Mouse (Mus musculus): ENCODE data around the gene Cdhr1.

The Cdhr1 gene

DNA sequence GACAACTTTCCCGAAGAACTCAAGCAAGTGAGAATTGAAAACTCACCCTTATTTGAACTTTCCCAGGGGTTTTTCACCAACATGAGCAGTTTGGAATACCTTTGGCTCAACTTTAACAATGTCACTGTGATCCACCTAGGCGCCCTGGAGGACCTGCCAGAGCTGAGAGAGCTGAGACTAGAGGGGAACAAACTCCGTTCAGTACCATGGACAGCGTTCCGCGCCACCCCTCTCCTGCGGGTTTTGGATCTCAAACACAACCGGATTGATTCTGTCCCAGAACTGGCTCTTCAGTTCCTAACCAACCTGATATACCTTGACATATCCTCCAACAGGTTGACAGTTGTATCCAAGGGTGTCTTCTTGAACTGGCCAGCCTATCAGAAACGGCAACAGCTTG, 29.6 kb downstream of the Cdhr1 start:
- CTCF ChIA-PET: no interaction called here

DNA sequence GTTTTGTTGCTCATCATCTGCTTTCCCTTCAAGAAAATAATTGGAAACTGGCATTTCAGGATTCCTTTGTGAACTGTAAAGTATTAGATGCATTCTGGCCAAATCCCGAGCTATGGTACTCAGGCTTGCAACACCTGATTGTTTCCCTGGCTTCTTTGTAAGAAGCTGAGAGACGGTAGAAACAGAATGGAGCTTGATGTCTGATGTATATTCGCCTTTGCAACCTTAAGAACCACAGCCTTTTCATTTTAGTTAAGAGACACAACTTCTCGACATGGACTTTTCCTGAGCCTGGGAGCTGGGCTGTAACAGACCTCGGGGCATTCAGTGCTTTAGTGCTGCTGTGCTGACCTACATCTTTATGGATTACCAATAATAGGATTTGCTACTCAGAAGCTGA, 30.5 kb downstream of the Cdhr1 start, which contains the start of gene Lrit2:
TSS of gene Lrit2 (plus strand) at position 301 of the 400 bp plus-strand sequence.
- CTCF ChIA-PET: no interaction called here

DNA sequence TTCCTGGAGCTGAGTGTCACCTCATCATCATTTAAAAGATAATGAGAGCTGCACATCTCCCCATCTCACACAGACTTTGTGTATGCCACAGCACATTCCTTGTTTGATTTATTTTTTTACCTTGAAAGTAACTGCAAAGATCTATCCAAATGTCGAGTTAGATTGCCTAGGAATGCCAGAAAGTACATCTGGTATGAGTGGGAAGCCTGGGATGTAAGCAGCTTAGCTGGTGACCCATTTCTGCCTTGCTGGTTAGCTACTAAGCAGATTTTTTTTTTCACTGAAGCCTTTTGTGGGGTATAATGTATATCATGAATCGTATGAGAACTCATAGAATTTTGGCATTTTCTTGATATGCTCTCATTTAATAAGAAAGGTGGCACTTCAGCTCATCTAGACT, 31.5 kb downstream of the Cdhr1 start:
- CTCF ChIA-PET: no interaction called here

DNA sequence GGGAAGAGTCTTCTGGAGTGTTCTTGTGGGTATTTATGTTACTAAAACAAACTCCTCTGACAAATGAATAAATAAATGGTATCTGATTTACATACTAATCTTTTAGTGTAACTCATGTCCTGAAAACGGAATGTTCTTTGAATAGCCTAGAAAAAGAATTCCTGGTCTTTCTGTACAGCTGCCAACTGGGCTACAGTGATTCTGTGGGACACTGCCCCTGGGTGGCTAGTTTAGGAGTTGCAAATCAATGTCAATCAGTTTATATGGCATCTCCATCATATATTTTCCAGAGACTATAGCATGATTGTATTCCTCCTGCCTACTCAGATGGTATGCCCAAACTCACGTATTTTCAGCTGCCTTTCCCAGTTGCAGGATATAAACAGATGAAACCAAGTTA, 33.3 kb downstream of the Cdhr1 start:
- CTCF ChIA-PET: no interaction called here

DNA sequence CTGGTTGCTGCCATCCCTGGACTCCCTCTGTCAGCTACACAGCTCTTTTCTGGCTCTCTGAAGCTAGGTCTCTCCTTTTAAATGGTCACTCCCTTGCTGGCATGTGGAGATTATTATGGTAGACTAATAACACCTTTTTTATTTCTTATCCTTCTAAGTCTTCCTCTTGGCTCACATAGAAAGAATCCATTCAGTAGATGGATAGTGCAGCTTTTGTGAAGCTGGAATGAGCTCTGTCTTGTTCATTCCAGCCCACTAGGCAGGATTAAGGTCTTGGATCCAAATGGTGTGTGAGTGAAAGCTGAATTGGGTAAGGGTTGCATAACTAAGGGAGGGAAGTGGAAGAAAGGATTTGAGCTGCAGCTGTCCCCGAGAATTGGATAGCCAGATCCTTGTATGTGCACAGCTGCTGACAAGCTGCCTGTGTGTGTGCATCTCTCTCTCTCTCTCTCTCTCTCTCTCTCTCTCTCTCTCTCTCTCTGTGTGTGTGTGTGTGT, 49.2 kb downstream of the Cdhr1 start, which contains the start of gene Rgr:
TSS of gene Rgr (minus strand) at position 51 of the 497 bp plus-strand sequence.
- CTCF ChIA-PET: no interaction called here

DNA sequence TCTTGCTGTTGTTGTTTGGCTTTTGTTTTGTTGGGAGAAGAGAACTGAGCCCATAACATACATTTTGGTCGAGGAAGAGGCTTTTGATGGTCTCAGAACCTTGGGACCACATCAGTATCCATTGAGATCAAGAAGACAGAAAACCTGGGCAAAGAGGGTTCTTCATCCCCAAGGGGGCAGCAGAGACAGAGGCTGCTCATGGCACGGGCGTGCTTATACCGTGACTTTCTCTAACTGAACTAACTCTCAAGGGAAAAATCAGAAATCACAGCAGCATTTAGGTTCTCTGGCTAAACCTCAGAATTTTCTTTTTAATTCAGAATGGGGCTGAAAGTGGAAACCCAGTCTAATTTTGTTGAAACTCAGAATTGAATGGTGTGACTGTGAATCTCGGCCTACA, 63.7 kb downstream of the Cdhr1 start:
- CTCF ChIA-PET: interaction anchor here (1.2 kb wide), 1 partner anchor 170 kb away, joined by 4 read pairs; no protein-coding TSS in a partner anchor

DNA sequence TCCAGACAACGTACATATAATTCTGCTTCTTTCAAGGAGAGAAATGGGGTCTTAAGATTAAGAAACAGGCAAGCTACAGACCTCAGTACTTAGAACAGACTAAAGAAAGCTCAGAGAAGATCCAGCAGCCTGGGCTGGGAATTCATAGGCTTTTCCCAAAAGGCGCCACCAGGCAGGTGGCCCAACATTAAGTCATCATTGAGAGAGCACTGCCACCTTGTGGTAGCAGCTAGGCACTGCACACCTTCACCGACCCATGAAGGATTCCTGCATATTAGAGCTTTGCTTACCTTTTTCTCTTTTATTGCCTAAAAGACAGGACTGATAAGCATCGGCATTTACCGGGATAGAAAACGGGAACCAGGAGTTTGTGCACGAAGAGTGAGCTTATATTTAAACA, 64.9 kb downstream of the Cdhr1 start:
- CTCF ChIA-PET: interaction anchor here (0.7 to 1.2 kb wide), 2 partner anchors 166 to 168 kb away, joined by 3 to 4 read pairs; no protein-coding TSS in a partner anchor

DNA sequence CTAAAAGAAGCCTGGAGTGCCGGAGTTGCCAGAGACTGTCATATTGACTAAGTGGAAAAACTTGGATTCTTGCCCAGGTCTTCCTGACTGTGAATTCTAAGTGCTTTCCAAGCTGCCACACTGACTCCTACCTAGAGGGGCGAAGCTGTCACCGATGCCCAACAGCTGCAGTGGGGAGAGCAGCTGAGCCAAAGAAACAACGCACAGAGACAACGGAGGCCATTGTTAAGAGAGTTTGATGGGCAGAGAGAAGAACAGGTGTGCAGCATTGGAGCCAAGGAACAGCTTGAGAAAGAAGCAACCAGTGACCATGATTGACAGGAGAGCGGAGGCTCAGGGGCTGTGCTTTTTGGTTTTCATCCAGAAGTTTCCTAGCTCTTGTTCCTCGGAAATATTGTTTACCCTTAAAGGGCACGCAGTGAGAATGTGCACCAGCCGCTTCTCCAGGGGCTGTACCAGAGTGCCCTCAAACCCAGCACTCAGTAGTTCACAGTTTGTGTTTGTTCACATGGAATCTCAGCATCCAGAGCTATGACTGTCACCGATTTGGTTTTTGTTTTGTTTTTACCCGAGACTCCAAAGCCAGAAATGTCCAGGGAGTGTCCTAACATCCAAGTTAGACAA, 65.6 kb downstream of the Cdhr1 start:
- CTCF ChIA-PET: interaction anchor here (0.7 kb wide), 1 partner anchor 165 kb away, joined by 3 read pairs; no protein-coding TSS in a partner anchor

DNA sequence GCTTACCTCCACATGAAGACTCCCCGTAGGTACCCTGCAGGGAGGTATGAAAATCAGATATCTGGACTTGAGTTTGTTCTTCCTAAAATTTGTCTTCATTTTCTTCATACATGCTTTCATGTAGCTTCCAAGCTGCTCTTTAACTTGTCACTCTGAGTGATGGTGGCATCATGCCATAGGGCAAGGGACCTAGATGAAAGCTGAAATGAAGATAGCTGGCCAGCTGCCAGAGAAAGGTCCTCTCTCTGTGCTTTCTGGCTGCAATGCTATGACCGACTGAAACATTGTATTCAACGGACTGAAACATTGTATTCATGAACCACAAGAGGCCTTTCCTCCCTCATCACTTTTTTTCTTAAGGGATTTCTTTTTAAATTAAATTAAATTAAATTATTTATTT, 69.6 kb downstream of the Cdhr1 start:
- CTCF ChIA-PET: no interaction called here

DNA sequence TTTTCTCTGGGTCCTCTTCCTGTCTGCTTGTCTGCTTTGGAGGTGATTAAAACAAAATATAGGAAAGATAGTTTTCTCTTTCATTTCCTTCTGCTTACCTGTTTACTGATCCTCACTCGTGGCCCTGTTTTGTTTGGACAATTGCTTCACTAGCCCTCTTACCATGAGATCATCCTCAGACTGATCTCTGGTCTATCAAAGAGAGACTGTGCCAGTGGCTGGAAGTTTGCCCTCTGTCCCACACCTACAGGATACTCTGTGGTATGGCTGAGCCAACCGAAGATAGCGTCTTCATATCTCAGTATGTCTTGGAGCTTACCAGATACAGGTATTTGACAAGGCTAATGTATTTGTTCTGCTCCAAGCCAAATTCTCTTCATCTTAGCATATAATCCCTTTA, 70.2 kb downstream of the Cdhr1 start:
- CTCF ChIA-PET: no interaction called here
